Mouse (Mus musculus) thymus, adult 2 months (tissue): Measurements from ENCODE around the gene Aff3.

Experiments
- CTCF ChIP-seq: fragments of 200-500 bp; IDR thresholded peaks from 2 replicates; pipeline ENCODE4 v1.5.1; 2012; ENCODE audit warnings: mild to moderate bottlenecking, control low read depth, low read length, moderate library complexity, borderline replicate concordance; ENCODE audit not compliant: control insufficient read depth, poor library complexity, insufficient read depth; ENCODE audit errors: extremely low read depth
- POLR2A ChIP-seq: fragments of 200-500 bp; IDR thresholded peaks from 2 replicates; pipeline ENCODE4 v1.6.1; 2012; ENCODE audit warnings: mild to moderate bottlenecking, low read length, control low read depth, moderate library complexity; ENCODE audit not compliant: control insufficient read depth, poor library complexity, insufficient read depth; ENCODE audit errors: extremely low read depth

GRCm38 (mm10) chr1:38401856-38402255, 262.9 kb downstream of the Aff3 start:
- TF ChIP-seq CTCF (no peak), POLR2A (no peak)
